Mouse (Mus musculus): Measurements from ENCODE around the gene Foxn3. TPM values are rescaled to one million over a fixed set of nuclear protein-coding genes. Genes with fewer than 3 reads are reported as not detected.

Gene Foxn3
- polyA plus RNA-seq, 1 experiment from 2014 or later: 94.3 TPM

GRCm38 (mm10) chr12:99560701-99561332 is 2.6 kb downstream of the Foxn3 start:
- Histone ChIP-seq H3K27me3 (replicated peaks; ENCODE audit: insufficient read depth, low read length) (no peaks in the 10 kb centered on the region), H3K9me3 (ENCODE audit: low read length) (no peaks in the 10 kb centered on the region), H3K4me1 (ENCODE audit: insufficient read depth, low read depth, low read length) (peaks cover 8% of the 10 kb centered on the region; the same call in 1 of the 2 replicates), H3K4me2 (replicated peaks; ENCODE audit: low read depth, low read length) (peak overlapping the region; percentile 84), H3K4me3 (ENCODE audit: low read depth, low read length) (no peak overlapping the region), H3K9ac (replicated peaks; ENCODE audit: low read depth) (no peak overlapping the region), H3K36me3 (ENCODE audit: insufficient read depth, low read length) (no peaks in the 10 kb centered on the region), H3K27ac (ENCODE audit: low read length) (peak overlapping the region; percentile 20; the same call in 1 of the 2 replicates)
- TF ChIP-seq EP300 (IDR thresholded peaks at IDR 0.05) (0 out of 2 replicates have a peak, but pooled peaks have one; percentile 9), CTCF (IDR thresholded peaks at IDR 0.05) (no peak)
- 16% methylated on average over 11 of the region's 11 CpGs for WGBS
- DNase-seq (ENCODE audit: low spot score): peak; percentile 78
- peak; percentile 25; the same call in 1 of the 2 replicates for ATAC-seq

DNA sequence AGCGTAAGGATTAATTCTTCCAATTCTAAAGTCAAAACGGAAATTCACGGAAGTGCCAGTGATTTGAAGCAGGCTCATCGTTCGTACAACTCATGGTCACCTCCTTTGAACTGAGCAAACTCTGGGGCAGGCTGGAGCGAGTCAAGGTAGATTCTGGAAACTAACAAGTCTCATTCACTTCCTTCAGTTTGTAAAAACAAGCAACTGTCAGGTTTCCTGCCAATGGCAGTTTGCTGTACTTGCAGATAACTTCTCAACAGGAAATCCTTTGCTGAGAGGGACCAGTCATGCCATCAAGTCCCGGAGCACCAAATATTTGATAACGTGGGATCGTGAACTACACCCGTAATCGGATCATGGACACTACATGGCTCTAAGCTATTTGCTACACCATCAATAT is 3.9 kb downstream of the Foxn3 start:
- Histone ChIP-seq H3K4me3 (ENCODE audit: low read depth, low read length) (no peak overlapping the region), H3K27me3 (replicated peaks; ENCODE audit: insufficient read depth, low read length) (no peaks in the 10 kb centered on the region), H3K9me3 (ENCODE audit: low read length) (no peaks in the 10 kb centered on the region), H3K36me3 (ENCODE audit: insufficient read depth, low read length) (no peaks in the 10 kb centered on the region), H3K27ac (ENCODE audit: low read length) (no peak overlapping the region), H3K9ac (replicated peaks; ENCODE audit: low read depth) (no peak overlapping the region), H3K4me1 (ENCODE audit: insufficient read depth, low read depth, low read length) (peaks cover 7% of the 10 kb centered on the region; the same call in 1 of the 2 replicates), H3K4me2 (replicated peaks; ENCODE audit: low read depth, low read length) (no peak overlapping the region)
- WGBS: 42% methylated on average over 11 of the region's 11 CpGs
- DNase-seq (ENCODE audit: low spot score): peak; percentile 6
- ATAC-seq: no peak
- TF ChIP-seq EP300 (IDR thresholded peaks at IDR 0.05): no peak
- TF ChIP-seq CTCF (IDR thresholded peaks at IDR 0.05): no peak

- TF ChIP-seq EP300 (IDR thresholded peaks at IDR 0.05): no peak
- TF ChIP-seq CTCF (IDR thresholded peaks at IDR 0.05): no peak
- H3K36me3 ChIP-seq (ENCODE audit: insufficient read depth, low read length): no peaks in the 10 kb centered on the region
- no peaks in the 10 kb centered on the region for H3K27me3 ChIP-seq (replicated peaks; ENCODE audit: insufficient read depth, low read length)
- no peak overlapping the region for H3K27ac ChIP-seq (ENCODE audit: low read length)
- no peak for ATAC-seq
- H3K4me3 ChIP-seq (ENCODE audit: low read depth, low read length): no peak overlapping the region
- WGBS: 79% methylated on average over 4 of the region's 4 CpGs
- no peak overlapping the region for H3K4me2 ChIP-seq (replicated peaks; ENCODE audit: low read depth, low read length)
- no peaks in the 10 kb centered on the region for H3K9me3 ChIP-seq (ENCODE audit: low read length)
- H3K9ac ChIP-seq (replicated peaks; ENCODE audit: low read depth): no peak overlapping the region
- peaks cover 4% of the 10 kb centered on the region; the same call in 1 of the 2 replicates for H3K4me1 ChIP-seq (ENCODE audit: insufficient read depth, low read depth, low read length)
- no peak for DNase-seq (ENCODE audit: low spot score)
These were observed 4.9 kb downstream of the Foxn3 start for GRCm38 (mm10) chr12:99558476-99558875.

DNA sequence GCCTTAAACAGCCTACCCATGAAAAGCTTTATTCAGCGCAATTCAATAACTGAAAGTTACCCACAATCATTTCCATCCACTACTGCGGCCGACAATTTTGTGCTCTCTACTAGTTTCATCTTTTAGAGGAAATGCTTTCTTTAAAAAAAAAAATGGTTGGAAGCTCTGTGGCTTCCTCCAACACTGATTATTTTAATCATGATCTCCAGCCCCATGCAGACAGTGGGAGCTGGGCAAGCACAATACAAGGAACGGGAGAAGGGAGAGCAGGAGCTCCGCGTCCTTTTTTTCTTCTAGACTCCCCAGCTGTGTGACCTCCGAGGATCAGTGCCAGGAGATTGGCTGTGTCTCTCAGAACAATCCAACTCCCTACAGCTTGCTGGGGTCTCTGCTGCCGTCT is 5.9 kb downstream of the Foxn3 start:
- H3K27ac ChIP-seq (ENCODE audit: low read length): no peak overlapping the region
- no peaks in the 10 kb centered on the region for H3K9me3 ChIP-seq (ENCODE audit: low read length)
- ATAC-seq (no peak), DNase-seq (ENCODE audit: low spot score) (no peak)
- no peak for TF ChIP-seq EP300 (IDR thresholded peaks at IDR 0.05)
- TF ChIP-seq CTCF (IDR thresholded peaks at IDR 0.05): no peak
- no peak overlapping the region for H3K4me2 ChIP-seq (replicated peaks; ENCODE audit: low read depth, low read length)
- H3K36me3 ChIP-seq (ENCODE audit: insufficient read depth, low read length): no peaks in the 10 kb centered on the region
- no peak overlapping the region for H3K9ac ChIP-seq (replicated peaks; ENCODE audit: low read depth)
- H3K4me1 ChIP-seq (ENCODE audit: insufficient read depth, low read depth, low read length): peaks cover 4% of the 10 kb centered on the region; the same call in 1 of the 2 replicates
- WGBS: 70% methylated on average over 8 of the region's 8 CpGs
- no peaks in the 10 kb centered on the region for H3K27me3 ChIP-seq (replicated peaks; ENCODE audit: insufficient read depth, low read length)
- no peak overlapping the region for H3K4me3 ChIP-seq (ENCODE audit: low read depth, low read length)

- no peak overlapping the region for H3K4me2 ChIP-seq (replicated peaks; ENCODE audit: low read depth, low read length)
- WGBS: 61% methylated on average over 8 of the region's 8 CpGs
- TF ChIP-seq CTCF (IDR thresholded peaks at IDR 0.05) (peak; percentile 55), EP300 (IDR thresholded peaks at IDR 0.05) (no peak)
- no peaks in the 10 kb centered on the region for H3K9me3 ChIP-seq (ENCODE audit: low read length)
- no peaks in the 10 kb centered on the region for H3K36me3 ChIP-seq (ENCODE audit: insufficient read depth, low read length)
- no peak overlapping the region for H3K27ac ChIP-seq (ENCODE audit: low read length)
- DNase-seq (ENCODE audit: low spot score) (peak; percentile 24), ATAC-seq (no peak)
- no peak overlapping the region for H3K9ac ChIP-seq (replicated peaks; ENCODE audit: low read depth)
- H3K27me3 ChIP-seq (replicated peaks; ENCODE audit: insufficient read depth, low read length): no peaks in the 10 kb centered on the region
- no peaks in the 10 kb centered on the region for H3K4me1 ChIP-seq (ENCODE audit: insufficient read depth, low read depth, low read length)
- H3K4me3 ChIP-seq (ENCODE audit: low read depth, low read length): no peak overlapping the region
These were observed 12.8 kb downstream of the Foxn3 start for GRCm38 (mm10) chr12:99550629-99551028.

GRCm38 (mm10) chr12:99549811-99550210 is 13.6 kb downstream of the Foxn3 start:
- Histone ChIP-seq H3K9me3 (ENCODE audit: low read length) (no peaks in the 10 kb centered on the region), H3K4me2 (replicated peaks; ENCODE audit: low read depth, low read length) (no peak overlapping the region), H3K27ac (ENCODE audit: low read length) (no peak overlapping the region), H3K4me1 (ENCODE audit: insufficient read depth, low read depth, low read length) (no peaks in the 10 kb centered on the region), H3K9ac (replicated peaks; ENCODE audit: low read depth) (no peak overlapping the region), H3K4me3 (ENCODE audit: low read depth, low read length) (no peak overlapping the region), H3K36me3 (ENCODE audit: insufficient read depth, low read length) (no peaks in the 10 kb centered on the region), H3K27me3 (replicated peaks; ENCODE audit: insufficient read depth, low read length) (no peaks in the 10 kb centered on the region)
- WGBS: 96% methylated on average over 10 of the region's 10 CpGs
- ATAC-seq (no peak), DNase-seq (ENCODE audit: low spot score) (no peak)
- TF ChIP-seq CTCF (IDR thresholded peaks at IDR 0.05) (no peak), EP300 (IDR thresholded peaks at IDR 0.05) (no peak)
